Mouse (Mus musculus): Measurements from ENCODE around the gene Naga. TPM values are rescaled to one million over a fixed set of nuclear protein-coding genes. Genes with fewer than 3 reads are reported as not detected.
A peak's percentile ranks its signal among the peaks of the same experiment; 100 is the strongest.

Gene Naga
- total and polyA plus RNA-seq, 3 experiments = 17.7 to 28.2 (median 18.7) TPM

DNA sequence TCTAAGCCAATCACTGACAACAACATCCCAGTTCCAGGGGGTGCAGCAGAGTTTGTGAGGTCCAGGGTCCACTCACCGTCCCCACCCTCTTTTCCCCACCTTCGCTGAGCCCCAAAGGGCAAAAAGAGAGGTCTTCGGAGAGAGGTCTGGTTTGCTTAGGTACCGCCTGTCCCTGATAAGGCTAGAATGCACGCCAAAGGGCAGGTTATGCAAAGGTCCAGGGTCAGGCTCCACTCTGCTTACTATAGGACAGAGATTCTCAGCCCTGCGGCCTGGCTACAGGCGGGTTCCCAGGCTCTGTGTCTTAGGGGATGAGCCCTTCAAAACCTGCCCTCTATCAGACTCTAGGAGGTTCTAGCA lies 40.8 kb upstream of the Naga start:
- TF ChIP-seq CHD1 (IDR thresholded peaks at IDR 0.05; ENCODE audit: low read depth, low read length) (no peak), MXI1 (IDR thresholded peaks at IDR 0.05; ENCODE audit: low read depth, low read length) (no peak), POLR2A (IDR thresholded peaks at IDR 0.05; ENCODE audit: low read depth, low read length) (no peak), HCFC1 (IDR thresholded peaks at IDR 0.05; ENCODE audit: low read depth, low read length) (no peak)
- no peaks in the 10 kb centered on the region for H3K79me2 ChIP-seq (replicated peaks; ENCODE audit: control insufficient read depth, extremely low read depth, insufficient read depth, poor library complexity, severe bottlenecking)
- no peak overlapping the region for H3K9ac ChIP-seq (ENCODE audit: insufficient read depth, low read depth)
- peaks cover 6 to 13% of the 10 kb centered on the region in 2 experiments for H3K4me1 ChIP-seq (ENCODE audit: control insufficient read depth in 1 of 2, insufficient read depth in 2 of 2)
- in situ Hi-C loops (cut with MboI; ENCODE audit: low pct_ligation_motif_present, low pct_unique_long_range_greater_than_20kb, low sequenced_read_pairs) = no loop called here
- H3K4me3 ChIP-seq (replicated peaks in 1 of 3; ENCODE audit: low read depth in 2 of 3, low read length in 2 of 3, poor library complexity in 1 of 3) = no peak overlapping the region
- no peak overlapping the region for H3K27ac ChIP-seq (ENCODE audit: insufficient read depth, low read depth)
- no peak for DNase-seq (ENCODE audit: extremely low read depth)
- no peaks in the 10 kb centered on the region for H3K9me3 ChIP-seq (replicated peaks; ENCODE audit: low read length)
- H3K36me3 ChIP-seq (replicated peaks in 1 of 2; ENCODE audit: control insufficient read depth in 1 of 2, insufficient read depth in 1 of 2, low read length in 1 of 2) = no peaks in the 10 kb centered on the region
- H3K4me2 ChIP-seq (ENCODE audit: insufficient read depth, low read depth, poor library complexity, severe bottlenecking) = peak overlapping the region; percentile 82; the same call in 1 of the 2 replicates
- dilution Hi-C loops (cut with MboI; ENCODE audit: extremely low pct_ligation_motif_present, extremely low pct_unique_long_range_greater_than_20kb, low sequenced_read_pairs) = no loop called here
- H3K27me3 ChIP-seq (replicated peaks) = peaks cover 88% of the 10 kb centered on the region

DNA sequence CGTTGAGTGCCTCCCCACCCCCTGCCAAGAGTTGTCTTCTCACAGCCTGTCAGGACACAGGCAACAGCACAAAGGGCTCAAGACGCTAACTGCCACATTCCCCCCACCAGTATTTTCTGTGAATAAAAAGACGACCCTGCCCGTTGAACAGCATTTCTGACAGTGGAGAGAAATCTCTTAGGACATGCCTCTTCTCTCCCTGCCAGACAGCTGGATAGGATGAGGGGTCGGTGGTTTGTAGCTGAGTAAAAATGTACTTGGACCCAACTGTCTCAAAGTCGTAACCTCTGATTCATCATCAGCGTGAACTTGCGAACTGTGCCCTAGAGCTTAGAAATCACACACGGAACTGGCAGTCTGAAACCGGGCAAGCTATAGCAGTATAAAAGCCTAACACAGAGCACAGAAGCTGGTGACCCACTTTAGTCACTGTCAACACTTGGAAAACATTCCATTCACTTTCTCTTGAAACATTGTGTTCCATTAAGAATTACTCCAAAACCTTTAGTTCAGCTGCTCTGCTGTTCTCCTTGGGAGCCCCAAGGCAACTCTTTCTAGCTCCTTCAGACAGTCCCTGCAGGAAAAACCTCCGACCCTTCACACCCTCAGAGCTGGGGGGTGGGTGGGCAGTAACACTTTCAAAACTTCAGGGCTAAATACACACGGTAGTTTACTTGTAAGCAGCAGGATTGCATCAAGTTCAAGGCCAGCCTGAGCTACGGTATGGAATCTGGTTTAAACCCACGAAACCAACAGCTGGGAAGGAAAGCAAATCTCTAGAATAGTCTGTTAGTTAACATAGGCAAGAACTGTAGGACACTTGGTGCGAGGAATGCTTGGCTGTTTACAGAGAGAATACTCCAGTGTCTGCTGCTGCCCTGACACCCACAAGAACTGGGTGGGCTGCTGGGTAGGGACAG lies 39.8 kb upstream of the Naga start:
- Histone ChIP-seq H3K4me3 (replicated peaks in 1 of 3; ENCODE audit: low read depth in 2 of 3, low read length in 2 of 3, poor library complexity in 1 of 3) (no peak overlapping the region), H3K4me1 (ENCODE audit: control insufficient read depth in 1 of 2, insufficient read depth in 2 of 2) (peaks cover 6 to 13% of the 10 kb centered on the region in 2 experiments), H3K27ac (ENCODE audit: insufficient read depth, low read depth) (no peak overlapping the region), H3K9me3 (replicated peaks; ENCODE audit: low read length) (no peaks in the 10 kb centered on the region), H3K27me3 (replicated peaks) (peaks cover 90% of the 10 kb centered on the region), H3K9ac (ENCODE audit: insufficient read depth, low read depth) (no peak overlapping the region), H3K79me2 (replicated peaks; ENCODE audit: control insufficient read depth, extremely low read depth, insufficient read depth, poor library complexity, severe bottlenecking) (no peaks in the 10 kb centered on the region), H3K36me3 (replicated peaks in 1 of 2; ENCODE audit: control insufficient read depth in 1 of 2, insufficient read depth in 1 of 2, low read length in 1 of 2) (no peaks in the 10 kb centered on the region), H3K4me2 (ENCODE audit: insufficient read depth, low read depth, poor library complexity, severe bottlenecking) (no peak overlapping the region)
- no peak for TF ChIP-seq SMC3 (IDR thresholded peaks at IDR 0.05; ENCODE audit: low read depth, low read length)
- no peak for TF ChIP-seq MAFK (IDR thresholded peaks at IDR 0.05; ENCODE audit: insufficient replicate concordance, low read length)
- no peak for TF ChIP-seq MEF2A (IDR thresholded peaks at IDR 0.05; ENCODE audit: borderline replicate concordance, low read depth, low read length)
- TF ChIP-seq BHLHE40 (IDR thresholded peaks at IDR 0.05; ENCODE audit: low read depth, low read length) = no peak
- no peak for TF ChIP-seq JUND (conservative IDR thresholded peaks at IDR 0.05; ENCODE audit: low read depth, low read length)
- TF ChIP-seq POLR2AphosphoS2 (IDR thresholded peaks at IDR 0.05; ENCODE audit: low read depth, low read length) = no peak
- no peak for TF ChIP-seq ELF1 (IDR thresholded peaks at IDR 0.05; ENCODE audit: low read depth, low read length)
- no peak for TF ChIP-seq ZC3H11A (IDR thresholded peaks at IDR 0.05; ENCODE audit: low read depth, low read length)
- TF ChIP-seq NRF1 (IDR thresholded peaks at IDR 0.05; ENCODE audit: low read depth, low read length) = no peak
- no peak for TF ChIP-seq CTCF (conservative IDR thresholded peaks at IDR 0.05 in 1 of 2, IDR thresholded peaks at IDR 0.05 in 1 of 2; ENCODE audit: low read depth in 2 of 2, low read length in 2 of 2)
- no peak for TF ChIP-seq ZNF384 (IDR thresholded peaks at IDR 0.05; ENCODE audit: low read depth, low read length)
- dilution Hi-C loops (cut with MboI; ENCODE audit: extremely low pct_ligation_motif_present, extremely low pct_unique_long_range_greater_than_20kb, low sequenced_read_pairs) (no loop called here), in situ Hi-C loops (cut with MboI; ENCODE audit: low pct_ligation_motif_present, low pct_unique_long_range_greater_than_20kb, low sequenced_read_pairs) (no loop called here)
- no peak for DNase-seq (ENCODE audit: extremely low read depth)
